Mouse (Mus musculus) layer of hippocampus, adult 18-20 months (tissue): ENCODE measurements around the gene Spata21. TPM values are rescaled to one million over a fixed set of nuclear protein-coding genes. Genes with fewer than 3 reads are reported as not detected.
A peak's percentile ranks its signal among the peaks of the same experiment; 100 is the strongest.
"Not testable (repeated sequence)": the region's sequence is repeated elsewhere in the genome, so short reads cannot be mapped to it uniquely, and the experiment has no call there.

Source experiments
- DNase-seq, 2 experiments: peaks; one replicate each; pipeline ENCODE4 v3.0.0; 2022; ENCODE audit warnings: low spot score in 2 of 2
- total RNA-seq, 2 experiments: library from RNA; stranded (reverse); gene quantifications; 2 replicates each; pipeline ENCODE4 v1.2.3; 2021

The Spata21 gene
- total RNA-seq, 2 experiments from 2014 or later, result 0.35 TPM; not detected in 1

DNA sequence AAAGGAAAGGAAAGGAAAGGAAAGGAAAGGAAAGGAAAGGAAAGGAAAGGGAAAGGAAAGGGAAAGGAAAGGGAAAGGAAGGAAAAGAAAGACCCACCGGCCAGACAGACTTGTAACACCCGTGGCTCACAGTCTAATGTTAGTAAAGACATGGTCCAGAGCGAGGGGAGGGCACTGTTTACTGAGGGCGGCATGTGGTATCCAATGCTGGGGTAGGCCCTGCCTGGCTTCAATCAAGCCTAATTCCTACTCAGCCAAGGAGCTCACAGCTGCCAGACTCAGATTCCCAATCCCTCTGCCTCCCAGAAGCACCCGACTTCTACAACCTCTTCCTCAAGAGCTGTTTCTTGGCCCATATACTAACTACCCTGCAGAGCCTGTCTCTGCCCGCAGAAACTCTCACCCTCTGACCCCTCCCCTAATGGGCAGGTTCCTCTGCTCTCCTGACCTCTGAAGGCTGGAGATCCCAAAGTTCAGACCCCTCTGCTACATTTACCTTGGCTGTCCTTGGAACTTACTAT is 41.1 kb downstream of the Spata21 start:
- DNase-seq, result no peak

GRCm38 (mm10) chr4:141130704-141131342 is 42.7 kb downstream of the Spata21 start:
- peak; percentile 35 to 81 for DNase-seq

- no peak for DNase-seq
Measured at GRCm38 (mm10) chr4:141131531-141132061, 43.5 kb downstream of the Spata21 start.

DNA sequence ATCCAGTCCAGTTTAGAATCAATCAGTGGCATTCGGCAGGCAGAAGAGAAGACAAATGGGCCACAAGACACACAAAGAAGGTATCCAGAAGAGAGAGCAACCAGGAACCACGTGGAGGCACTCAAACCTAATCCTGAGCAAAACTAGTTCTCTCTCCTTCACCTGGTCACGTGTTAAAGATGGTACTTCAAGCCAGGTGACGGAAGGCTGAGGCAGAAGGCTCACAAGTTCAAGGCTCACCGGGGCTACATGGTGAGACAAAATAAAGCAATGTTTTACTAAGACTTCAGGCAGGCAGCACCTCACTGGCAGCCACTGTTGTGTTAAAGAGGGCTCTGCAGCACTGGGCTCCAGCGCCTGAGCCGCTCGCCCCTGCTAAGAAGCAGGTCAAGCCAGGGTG is 44.1 kb downstream of the Spata21 start:
- no peak for DNase-seq

- no peak for DNase-seq
Measured at GRCm38 (mm10) chr4:141133227-141133626, 45.1 kb downstream of the Spata21 start.

DNA sequence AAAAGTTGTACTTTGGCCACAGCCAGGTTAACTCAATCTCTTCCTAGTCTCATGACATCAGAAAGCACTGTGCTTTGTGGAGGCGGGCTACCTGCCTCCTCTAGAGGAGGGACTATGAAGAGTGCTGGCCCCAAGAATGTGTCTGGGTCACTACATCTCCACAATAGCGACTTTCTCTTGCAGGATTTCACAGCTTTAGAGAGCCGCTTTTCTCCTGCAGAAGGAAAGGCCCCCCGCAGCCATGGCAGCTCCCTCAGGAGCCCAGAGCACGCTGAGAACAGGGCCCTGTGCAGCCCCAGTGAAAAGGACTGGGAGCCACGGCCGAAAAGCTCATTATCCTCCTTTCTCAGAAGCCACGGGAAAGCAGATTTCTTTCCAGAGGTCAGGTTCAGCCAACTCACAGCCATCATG is 45.9 kb downstream of the Spata21 start:
- peak in 1 of 2 experiments; percentile 40 for DNase-seq

DNA sequence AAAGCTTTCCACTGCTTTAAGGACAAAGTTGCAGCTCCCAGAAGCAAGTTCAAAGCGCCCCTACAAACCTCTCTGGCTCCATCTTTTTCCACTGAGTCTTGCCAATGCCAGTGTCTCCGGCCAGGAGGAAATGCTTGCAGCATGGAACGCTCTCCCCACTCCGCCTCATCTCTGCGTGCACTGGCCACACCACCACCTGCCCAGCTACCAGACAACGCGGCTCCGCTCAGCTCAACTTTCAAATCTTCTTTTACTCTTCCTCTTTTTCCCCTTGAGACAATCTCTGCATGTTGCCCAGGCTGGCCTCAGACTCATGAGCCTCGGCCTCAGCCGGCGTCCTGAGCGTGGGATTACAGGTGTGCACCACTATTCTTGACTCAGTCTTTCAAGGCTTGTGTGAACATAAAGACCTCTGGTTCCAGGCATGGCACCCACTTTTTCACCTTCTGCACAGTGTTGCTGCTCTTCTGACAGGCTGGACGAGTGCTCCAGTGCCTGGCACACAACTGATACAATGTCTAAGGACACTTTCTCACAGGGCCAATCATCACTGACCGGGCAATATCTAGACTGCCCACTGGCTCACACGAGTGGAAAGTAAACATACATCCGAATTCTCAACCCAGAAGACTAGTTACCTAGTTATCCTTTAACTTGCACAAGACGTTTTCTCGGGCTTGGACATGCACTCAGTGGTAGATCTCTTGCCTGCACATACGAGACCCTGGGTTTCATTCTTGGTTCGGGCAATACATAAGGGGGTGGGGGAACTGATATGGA is 46.8 kb downstream of the Spata21 start:
- DNase-seq, result no peak

- DNase-seq, result no peak
Measured at GRCm38 (mm10) chr4:141136126-141136525, 48.0 kb downstream of the Spata21 start.

- DNase-seq, result not testable (repeated sequence)
Measured at GRCm38 (mm10) chr4:141137740-141138139, 49.6 kb downstream of the Spata21 start.

DNA sequence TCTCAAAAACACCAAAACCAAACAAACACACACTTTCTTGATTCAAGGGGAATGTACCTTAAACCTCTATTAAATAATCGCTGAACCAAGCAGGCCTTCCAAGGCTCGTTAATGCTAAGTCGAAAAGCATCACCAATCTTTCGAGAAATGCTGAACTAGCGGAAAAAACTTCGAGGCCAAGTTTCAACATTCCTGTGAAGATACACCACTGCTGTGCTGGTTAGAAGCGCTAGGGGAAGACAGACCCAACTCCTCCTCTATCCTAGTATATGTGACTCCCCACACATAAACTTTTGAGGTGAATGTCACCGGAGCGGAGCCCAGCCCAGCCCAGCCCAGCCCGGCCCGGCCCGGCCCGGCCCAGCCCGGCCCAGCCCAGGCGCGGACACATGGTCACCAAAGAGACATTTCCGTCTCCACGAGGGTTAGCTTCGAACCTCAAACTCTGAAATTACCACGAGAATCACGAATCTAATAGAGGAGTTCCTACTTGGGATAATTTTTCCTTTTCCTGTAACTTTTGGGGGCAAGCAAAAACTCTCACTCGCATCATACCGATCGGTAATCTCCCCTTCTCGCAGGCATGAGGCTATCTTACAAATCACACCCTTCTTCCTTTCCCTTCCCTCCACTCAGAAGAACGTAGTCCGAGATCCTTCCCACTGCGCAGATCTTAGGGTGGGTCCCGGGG is 50.4 kb downstream of the Spata21 start:
- no peak for DNase-seq

- peak; percentile 99 for DNase-seq
Measured at GRCm38 (mm10) chr4:141139116-141139970, 51.2 kb downstream of the Spata21 start, which contains the start of gene Szrd1. Szrd1 (minus strand) TSS chr4:141139775.

- DNase-seq, result not testable (repeated sequence)
Measured at GRCm38 (mm10) chr4:141140354-141140753, 52.2 kb downstream of the Spata21 start.

DNA sequence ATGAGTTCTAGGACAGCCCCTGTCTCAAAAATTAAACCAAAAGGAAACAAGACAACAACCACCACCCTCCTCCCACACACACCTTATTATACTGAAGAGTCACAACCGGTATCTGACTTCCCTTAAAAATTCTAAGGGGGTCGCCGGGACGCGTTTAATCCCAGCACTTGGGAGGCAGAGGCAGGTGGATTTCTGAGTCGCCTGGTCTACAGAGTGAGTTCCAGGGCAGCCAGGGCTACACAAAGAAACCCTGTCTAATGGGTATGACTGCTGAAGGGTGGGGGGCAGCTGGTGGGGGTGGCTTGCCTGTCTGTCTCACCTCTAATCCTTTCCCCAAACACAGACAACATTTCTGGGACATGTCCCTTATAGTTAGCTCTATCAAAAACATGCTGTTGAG is 52.8 kb downstream of the Spata21 start:
- DNase-seq, result no peak

DNA sequence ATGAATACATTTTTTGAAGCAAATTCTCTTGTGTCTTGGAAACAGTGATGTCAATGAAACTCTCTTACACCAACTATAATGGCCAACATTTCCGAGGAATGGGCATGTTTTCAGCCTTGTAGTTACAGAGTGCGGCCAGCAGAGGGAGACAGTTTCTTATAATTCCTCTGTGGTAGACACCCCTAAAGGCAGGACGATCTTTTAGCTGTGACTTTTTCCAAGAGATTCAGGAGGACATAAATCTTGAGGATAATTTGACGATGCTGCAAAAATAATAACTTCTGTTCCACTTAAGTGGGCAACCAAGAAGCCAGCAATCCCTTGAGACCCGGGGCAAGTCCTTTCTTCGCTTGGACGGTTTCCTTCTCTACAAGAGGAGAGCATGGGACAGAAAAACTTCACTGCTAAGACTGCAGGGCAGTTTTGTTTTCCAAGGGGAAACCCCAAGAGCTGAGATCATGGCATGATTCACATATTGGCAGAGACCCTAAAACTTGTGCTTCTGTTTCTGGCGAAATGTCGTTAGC is 54.2 kb downstream of the Spata21 start:
- DNase-seq, result peak; percentile 71 to 91

DNA sequence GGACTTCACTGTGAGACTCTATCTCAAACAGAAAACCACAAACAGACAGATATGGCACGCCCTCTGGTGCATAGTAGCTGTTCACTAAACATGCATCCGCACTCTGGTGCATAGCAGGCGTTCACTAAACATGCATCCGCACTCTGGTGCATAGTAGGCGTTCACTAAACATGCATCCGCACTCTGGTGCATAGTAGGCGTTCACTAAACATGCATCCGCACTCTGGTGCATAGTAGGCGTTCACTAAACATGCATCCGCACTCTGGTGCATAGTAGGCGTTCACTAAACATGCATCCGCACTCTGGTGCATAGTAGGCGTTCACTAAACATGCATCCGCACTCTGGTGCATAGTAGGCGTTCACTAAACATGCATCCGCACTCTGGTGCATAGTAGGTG is 57.0 kb downstream of the Spata21 start:
- DNase-seq, result not testable (repeated sequence)

DNA sequence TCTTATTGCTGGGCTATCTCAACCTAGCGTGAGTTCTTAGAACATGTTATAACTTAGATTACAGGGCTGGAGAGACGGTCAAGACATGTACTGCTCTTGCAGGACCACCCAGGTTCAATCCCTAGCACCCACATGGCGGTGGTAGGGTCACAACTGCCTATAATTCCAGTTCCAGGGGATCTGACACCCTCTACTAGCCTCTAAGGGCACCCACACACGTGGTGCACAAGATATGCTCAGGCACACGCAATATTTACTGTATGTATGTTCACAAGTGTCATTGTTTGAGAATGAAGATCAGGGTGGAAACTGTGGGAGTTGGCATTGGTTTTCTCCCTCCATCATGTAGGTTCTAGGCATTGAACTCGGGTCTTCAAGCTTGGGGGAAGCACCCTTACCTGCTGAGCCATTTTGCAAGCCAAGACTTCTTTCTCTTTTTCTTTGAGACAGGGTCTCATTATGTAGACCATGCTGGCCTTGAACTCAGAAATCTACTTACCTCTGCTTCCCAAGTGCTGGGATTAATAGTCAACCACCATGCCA is 58.4 kb downstream of the Spata21 start:
- DNase-seq, result no peak

DNA sequence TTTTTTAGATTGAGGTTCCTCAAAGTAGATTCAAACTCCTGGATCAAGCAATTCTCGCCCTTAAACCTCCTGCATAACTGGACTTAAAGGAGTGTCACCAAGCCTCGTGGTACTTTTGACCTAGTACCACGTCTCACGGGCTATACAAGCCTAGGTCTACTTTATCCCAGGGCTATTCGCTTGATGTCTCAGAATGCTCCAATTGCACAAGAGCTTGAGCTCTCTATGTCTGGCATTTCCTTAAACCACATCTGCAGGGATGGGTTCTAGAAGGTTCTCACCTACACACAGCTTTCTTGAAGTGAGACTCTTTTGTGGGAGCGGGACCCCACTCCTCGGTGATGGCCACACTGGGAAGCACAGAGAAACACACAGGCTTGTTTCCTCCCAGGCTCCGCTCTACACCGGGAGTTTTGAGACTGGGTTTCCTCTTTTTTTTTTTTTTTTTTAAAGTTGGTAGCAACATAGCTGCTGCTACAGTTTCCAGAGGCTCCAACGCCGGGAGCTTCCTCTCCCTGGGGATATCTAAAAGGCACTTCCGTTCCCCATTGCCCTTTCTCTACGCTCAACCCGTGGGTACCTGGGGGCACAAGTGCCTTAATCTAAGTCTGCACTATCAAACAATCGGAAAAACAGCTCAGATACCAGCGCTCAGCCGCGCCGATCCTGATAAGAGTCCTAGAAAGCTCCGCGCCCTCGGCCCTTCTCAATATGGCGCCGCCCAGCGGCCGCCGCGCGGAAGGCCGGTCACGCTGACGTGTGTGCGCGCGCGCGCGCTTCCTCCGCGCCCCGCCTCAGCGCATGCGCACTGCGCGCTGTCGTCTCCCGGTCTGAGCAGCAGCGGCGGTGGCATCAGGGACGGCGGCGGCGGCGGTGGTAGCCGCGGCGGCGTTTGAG is 59.2 kb downstream of the Spata21 start, which contains the start of gene Fbxo42:
Gene Fbxo42 (plus strand): TSS at position 802 of the 897 bp plus-strand sequence.
- peak; percentile 91 to 95 for DNase-seq

- no peak for DNase-seq
Measured at GRCm38 (mm10) chr4:141148009-141148801, 60.1 kb downstream of the Spata21 start.
